Mouse (Mus musculus) cerebellum, adult 11 months (tissue): Measurements from ENCODE around the gene Cox17.

ENCODE experiments used
- DNase-seq: peaks from one replicate; pipeline ENCODE4 v3.0.0; 2022

Cox17 gene

DNA sequence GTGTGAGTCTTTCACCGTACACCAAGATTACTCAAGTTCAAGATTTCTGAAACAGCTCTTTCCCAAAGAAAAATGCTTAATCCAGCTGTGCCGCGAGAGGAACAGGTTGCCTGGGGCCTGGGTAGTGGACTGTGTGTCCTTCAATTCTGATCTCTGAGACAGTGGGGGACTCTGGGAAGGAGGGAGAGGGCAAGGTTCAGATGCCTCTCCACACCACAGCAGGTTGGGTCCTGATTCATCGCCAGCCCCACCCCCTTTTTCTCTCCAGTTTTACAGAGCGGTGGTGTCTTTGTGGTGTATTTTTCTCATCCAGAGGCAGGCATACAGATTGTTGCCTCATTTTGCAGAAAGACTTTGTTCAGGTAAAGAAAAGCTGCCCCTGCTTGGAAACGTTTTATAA lies 51.5 kb downstream of the Cox17 start:
- DNase-seq = no peak

DNA sequence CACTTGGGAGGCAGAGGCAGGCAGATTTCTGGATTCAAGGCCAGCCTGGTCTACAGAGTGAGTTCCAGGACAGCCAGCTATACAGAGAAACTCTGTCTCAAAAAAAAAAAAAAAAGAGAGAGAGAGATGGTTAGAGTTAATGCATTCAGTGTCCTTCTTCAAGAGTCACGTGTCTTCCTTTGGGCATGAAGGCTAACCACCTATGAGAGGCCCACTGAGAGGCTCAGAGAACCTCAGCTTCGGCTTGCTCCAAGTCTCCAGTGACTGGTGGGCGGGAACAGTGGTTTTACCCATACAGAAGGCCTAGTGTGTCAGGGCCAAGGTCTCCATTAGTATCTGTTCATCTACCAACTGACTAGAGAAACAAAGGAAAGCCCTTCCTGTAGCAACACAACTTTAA lies 52.3 kb downstream of the Cox17 start:
- no peak for DNase-seq

DNA sequence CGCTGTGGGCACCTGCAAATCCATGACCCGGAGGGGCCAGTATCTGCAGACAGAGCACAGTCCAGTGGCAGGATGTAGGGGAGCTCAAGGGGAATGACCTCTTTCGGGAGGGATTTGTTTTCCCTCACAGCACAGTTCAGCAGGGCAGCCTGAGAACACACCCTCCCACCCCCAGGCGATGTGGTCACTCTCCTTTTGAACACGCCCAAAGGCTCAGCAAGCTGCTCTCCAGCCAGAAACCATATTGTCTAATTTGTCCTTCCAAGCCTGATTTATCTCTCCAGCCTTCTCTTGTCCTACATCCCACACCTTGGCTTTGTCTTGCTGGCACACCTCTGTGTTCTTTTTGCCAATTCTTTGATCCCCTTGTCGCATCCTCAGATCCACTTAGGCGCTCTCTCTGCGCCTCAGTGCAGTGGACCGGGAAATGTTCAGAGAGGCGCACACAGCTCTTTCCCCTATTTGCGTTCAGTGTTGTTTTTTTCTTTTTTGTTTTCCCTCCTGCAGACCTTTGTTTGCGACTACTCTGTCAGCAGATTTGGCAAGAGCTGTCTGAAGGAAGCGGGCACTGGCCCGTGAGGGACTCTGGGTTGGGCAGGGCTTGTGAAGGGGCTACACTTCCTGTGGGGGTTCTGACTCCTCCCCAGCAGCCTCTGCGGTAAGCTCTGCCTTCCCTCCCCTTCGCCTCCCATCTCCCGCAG lies 52.9 kb downstream of the Cox17 start:
- no peak for DNase-seq

DNA sequence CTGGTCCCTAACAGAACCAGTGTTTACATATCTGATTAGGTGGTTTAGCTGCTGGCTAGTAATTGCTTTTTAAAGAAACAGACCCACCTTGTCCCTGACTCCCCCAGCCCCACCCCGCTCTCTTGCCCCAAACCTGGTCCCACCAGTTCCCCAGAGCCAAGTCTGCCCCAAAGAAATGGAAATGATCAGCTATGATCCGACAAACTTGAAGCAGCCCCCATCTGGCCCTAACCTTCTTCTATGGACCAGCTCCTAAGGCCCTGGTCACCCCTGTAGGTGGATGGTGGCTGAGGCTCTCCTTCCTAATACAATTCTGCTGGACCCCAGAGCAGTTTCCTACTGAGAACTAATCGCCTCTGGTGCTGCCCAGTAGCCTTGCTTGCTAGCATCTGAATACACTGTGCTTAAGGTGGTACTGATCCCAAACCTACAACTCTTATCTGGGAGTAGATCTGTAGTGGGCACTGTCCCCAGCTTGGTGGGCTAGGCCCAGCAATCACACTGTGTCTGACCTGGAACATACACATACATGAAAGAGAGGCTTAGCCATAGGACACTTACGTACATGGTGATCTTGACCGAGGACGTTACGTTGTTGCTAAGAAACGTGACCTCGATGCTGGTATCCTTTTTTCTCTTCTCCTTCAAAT lies 53.6 kb downstream of the Cox17 start:
- DNase-seq = no peak

DNA sequence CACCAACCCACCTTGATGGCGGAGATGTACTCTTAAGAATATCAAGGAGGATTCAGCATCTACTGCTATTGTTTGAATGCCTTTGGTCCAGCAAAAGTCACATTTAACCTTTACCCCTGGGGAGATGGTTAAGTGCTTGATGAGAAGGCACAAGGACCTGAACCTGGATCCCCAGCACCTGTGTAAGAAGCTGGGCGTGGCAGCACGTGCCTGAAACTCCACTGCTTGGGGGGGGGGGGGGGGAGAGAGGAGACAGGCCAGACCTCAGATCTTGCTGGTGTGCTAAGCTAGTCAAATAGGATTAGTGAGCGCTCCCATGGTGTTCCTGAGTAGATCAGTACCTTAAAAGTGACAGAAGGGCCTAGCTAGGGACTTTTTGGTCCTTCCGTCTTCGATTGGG lies 54.7 kb downstream of the Cox17 start:
- DNase-seq = no peak
